Mouse (Mus musculus): ENCODE measurements at regions not wholly inside any gene's neighbourhood (a gene's known extent, or its start where the extent isn't known, plus 50 kb on each side); places are given as distances from the start of the nearest gene placed in this dataset.

DNA sequence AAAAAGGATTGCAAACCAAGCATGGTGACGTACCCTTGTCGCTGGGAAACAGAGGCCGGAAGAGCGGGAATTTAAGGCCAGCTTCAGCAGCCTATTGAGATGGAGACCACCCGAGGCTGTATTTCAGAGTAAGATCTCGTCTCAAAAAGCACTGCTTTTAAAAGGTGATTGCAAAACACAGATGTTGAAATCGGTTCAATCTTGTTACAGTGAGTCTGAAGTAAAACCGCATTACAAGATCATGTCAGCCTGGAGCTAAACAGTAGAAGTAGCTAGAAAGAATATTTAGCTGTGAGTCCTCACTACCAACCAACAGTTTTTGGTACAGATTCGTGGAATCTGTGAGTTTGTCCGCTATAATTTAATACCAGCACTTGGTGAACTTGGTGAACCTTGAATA lies 69.0 kb upstream of the Mpp6 start:
- H3K4me3 ChIP-seq = no peak overlapping the region
- no peak for DNase-seq (ENCODE audit: extremely low spot score, low spot score)
- no peaks in the 10 kb centered on the region; the same call in none of the 2 replicates for H3K4me1 ChIP-seq
- no peaks in the 10 kb centered on the region for H3K36me3 ChIP-seq (replicated peaks)
- H3K9me3 ChIP-seq = no peaks in the 10 kb centered on the region
- no peaks in the 10 kb centered on the region for H3K27me3 ChIP-seq (ENCODE audit: poor library complexity, severe bottlenecking)
- no peak overlapping the region for H3K27ac ChIP-seq
- 80% methylated on average over 10 of the region's 10 CpGs for WGBS

GRCm38 (mm10) chr6:50042127-50042526 lies 67.9 kb upstream of the Mpp6 start:
- Histone ChIP-seq H3K27me3 (ENCODE audit: poor library complexity, severe bottlenecking) (no peaks in the 10 kb centered on the region), H3K4me1 (no peaks in the 10 kb centered on the region; the same call in none of the 2 replicates), H3K4me3 (no peak overlapping the region), H3K27ac (no peak overlapping the region), H3K36me3 (replicated peaks) (no peaks in the 10 kb centered on the region), H3K9me3 (no peaks in the 10 kb centered on the region)
- 82% methylated on average over 3 of the region's 3 CpGs for WGBS
- DNase-seq (ENCODE audit: extremely low spot score, low spot score) = no peak

DNA sequence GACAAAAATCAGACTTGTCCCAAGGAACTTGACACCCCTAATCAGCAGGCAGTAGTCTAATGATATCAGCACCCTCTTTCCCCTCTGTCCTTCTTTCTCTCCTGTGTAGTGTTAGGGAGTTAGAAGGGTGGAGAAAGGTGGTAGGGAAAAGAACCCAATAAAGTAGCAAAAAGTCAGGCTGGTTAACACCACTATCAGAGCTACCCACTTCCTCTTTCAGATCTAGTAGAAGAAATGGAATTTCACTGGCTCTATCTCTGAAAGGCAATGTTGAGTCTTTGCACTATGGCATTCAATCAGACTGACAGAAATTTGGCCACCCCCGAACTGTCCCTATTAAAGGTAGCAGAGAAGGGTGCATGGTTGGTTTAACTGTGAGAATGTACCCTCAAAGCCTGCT lies 65.9 kb upstream of the Mpp6 start:
- Histone ChIP-seq H3K4me1 (no peaks in the 10 kb centered on the region; the same call in 1 of the 2 replicates), H3K36me3 (replicated peaks) (no peaks in the 10 kb centered on the region), H3K9me3 (no peaks in the 10 kb centered on the region), H3K4me3 (no peak overlapping the region), H3K27me3 (ENCODE audit: poor library complexity, severe bottlenecking) (no peaks in the 10 kb centered on the region), H3K27ac (no peak overlapping the region)
- WGBS = 89% methylated on average over 1 of the region's 1 CpGs
- no peak for DNase-seq (ENCODE audit: extremely low spot score, low spot score)

DNA sequence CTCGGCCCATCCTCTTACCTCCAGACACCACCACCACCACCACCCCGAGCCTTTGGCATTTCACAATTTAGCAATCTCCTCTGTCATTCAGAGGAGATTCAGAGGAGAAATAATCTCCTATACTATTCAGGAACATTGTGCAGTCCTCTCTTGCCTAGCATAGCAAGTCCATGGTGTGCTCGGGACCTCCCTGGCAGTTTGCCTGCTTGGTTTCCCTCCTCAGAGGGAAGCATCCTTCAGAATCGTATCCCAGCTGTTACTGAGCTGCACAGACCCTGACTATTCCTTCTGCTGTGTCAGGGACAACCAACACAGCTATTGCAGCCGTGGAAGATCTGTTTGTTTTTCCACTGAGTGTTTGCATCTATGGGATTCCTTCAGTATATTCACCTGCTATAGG lies 63.3 kb upstream of the Mpp6 start:
- H3K9me3 ChIP-seq = no peaks in the 10 kb centered on the region
- no peak overlapping the region for H3K27ac ChIP-seq
- WGBS = 84% methylated on average over 5 of the region's 5 CpGs
- DNase-seq (ENCODE audit: extremely low spot score, low spot score) = no peak
- no peak overlapping the region for H3K4me3 ChIP-seq
- H3K27me3 ChIP-seq (ENCODE audit: poor library complexity, severe bottlenecking) = no peaks in the 10 kb centered on the region
- no peaks in the 10 kb centered on the region for H3K36me3 ChIP-seq (replicated peaks)
- H3K4me1 ChIP-seq = no peaks in the 10 kb centered on the region

GRCm38 (mm10) chr6:50052416-50052815 lies 57.6 kb upstream of the Mpp6 start:
- no peak for DNase-seq (ENCODE audit: extremely low spot score, low spot score)
- Histone ChIP-seq H3K4me1 (peaks cover 14% of the 10 kb centered on the region), H3K27me3 (ENCODE audit: poor library complexity, severe bottlenecking) (no peaks in the 10 kb centered on the region), H3K27ac (no peak overlapping the region), H3K4me3 (no peak overlapping the region), H3K36me3 (replicated peaks) (no peaks in the 10 kb centered on the region), H3K9me3 (no peaks in the 10 kb centered on the region)
- 83% methylated on average over 2 of the region's 2 CpGs for WGBS

GRCm38 (mm10) chr6:50053086-50053485 lies 57.0 kb upstream of the Mpp6 start:
- H3K4me3 ChIP-seq = no peak overlapping the region
- no peaks in the 10 kb centered on the region for H3K9me3 ChIP-seq
- no peaks in the 10 kb centered on the region for H3K36me3 ChIP-seq (replicated peaks)
- no peak overlapping the region for H3K27ac ChIP-seq
- H3K27me3 ChIP-seq (ENCODE audit: poor library complexity, severe bottlenecking) = no peaks in the 10 kb centered on the region
- WGBS = 78% methylated on average over 2 of the region's 2 CpGs
- peaks cover 14% of the 10 kb centered on the region for H3K4me1 ChIP-seq
- no peak for DNase-seq (ENCODE audit: extremely low spot score, low spot score)

DNA sequence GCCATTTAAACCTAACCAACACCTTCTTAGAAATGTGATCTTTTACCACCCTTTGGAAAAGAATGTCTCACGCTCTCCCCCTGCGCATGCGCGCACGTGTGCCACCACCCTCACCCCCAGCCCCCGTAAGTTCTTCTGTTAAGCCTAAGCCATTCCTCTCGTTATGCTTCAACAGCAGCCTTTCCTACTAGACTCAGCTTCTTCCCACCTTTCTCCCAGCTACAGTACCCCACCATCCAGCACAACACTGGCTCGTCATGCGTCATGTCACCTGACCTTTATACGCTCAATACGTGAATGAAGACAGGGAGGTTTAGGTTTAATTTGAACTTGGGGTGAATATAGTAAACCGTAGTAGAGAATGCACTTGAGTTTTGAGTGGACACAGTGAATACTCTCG lies 55.8 kb upstream of the Mpp6 start:
- Histone ChIP-seq H3K36me3 (replicated peaks) (no peaks in the 10 kb centered on the region), H3K4me1 (peaks cover 14% of the 10 kb centered on the region), H3K27ac (0 out of 2 replicates have a peak overlapping the region, but pooled peaks have one; percentile 20), H3K27me3 (ENCODE audit: poor library complexity, severe bottlenecking) (no peaks in the 10 kb centered on the region), H3K9me3 (no peaks in the 10 kb centered on the region), H3K4me3 (no peak overlapping the region)
- DNase-seq (ENCODE audit: extremely low spot score, low spot score) = no peak
- 65% methylated on average over 13 of the region's 13 CpGs for WGBS

DNA sequence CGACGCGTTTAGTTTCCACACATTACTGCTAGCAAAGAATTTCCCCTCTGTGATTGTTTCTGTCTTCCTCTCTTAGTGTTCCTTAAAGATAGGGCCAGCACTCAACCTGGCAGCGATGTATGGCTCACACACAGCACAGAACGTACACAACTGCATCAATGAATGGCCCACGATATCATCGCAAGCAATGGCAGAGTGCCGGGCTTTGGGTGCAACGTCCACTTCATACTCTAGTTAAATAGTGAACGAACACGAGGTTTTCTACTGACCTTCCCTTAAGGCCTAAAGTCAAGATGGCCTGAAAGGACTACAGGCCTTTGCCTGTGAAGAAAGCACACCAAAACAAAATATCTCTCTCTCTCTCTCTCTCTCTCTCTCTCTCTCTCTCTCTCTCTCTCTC lies 51.4 kb upstream of the Mpp6 start:
- no peaks in the 10 kb centered on the region for H3K36me3 ChIP-seq (replicated peaks)
- no peak for DNase-seq (ENCODE audit: extremely low spot score, low spot score)
- H3K27me3 ChIP-seq (ENCODE audit: poor library complexity, severe bottlenecking) = no peaks in the 10 kb centered on the region
- no peaks in the 10 kb centered on the region for H3K9me3 ChIP-seq
- WGBS = 92% methylated on average over 11 of the region's 11 CpGs
- H3K4me1 ChIP-seq = peaks cover 10% of the 10 kb centered on the region
- no peak overlapping the region for H3K4me3 ChIP-seq
- H3K27ac ChIP-seq = no peak overlapping the region

DNA sequence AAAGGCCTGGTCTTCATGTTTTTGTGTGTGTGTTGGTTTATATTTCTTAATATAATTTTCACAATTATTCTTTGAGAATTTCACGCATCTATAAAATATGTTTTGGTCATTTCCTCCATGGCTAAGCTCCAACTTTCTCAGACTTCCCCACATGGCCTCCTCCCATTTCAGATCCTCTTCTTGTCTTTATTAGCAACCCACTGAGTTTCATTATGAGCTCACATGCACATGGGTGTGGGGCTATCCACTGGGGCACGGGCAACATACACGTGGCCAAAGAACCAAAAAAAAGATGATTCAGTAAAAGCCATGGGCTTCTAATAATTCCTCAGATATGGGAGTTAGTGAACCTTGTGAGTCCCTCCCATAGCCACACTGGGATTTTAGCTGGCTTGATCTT lies 50.1 kb upstream of the Mpp6 start:
- no peaks in the 10 kb centered on the region for H3K9me3 ChIP-seq
- H3K4me3 ChIP-seq = no peak overlapping the region
- H3K27me3 ChIP-seq (ENCODE audit: poor library complexity, severe bottlenecking) = no peaks in the 10 kb centered on the region
- no peak for DNase-seq (ENCODE audit: extremely low spot score, low spot score)
- 91% methylated on average over 3 of the region's 3 CpGs for WGBS
- H3K27ac ChIP-seq = no peak overlapping the region
- H3K4me1 ChIP-seq = no peaks in the 10 kb centered on the region
- H3K36me3 ChIP-seq (replicated peaks) = no peaks in the 10 kb centered on the region

Measured in forebrain, embryonic 10.5 days (tissue).